Mouse (Mus musculus): ENCODE data around the gene Bend6.

DNA sequence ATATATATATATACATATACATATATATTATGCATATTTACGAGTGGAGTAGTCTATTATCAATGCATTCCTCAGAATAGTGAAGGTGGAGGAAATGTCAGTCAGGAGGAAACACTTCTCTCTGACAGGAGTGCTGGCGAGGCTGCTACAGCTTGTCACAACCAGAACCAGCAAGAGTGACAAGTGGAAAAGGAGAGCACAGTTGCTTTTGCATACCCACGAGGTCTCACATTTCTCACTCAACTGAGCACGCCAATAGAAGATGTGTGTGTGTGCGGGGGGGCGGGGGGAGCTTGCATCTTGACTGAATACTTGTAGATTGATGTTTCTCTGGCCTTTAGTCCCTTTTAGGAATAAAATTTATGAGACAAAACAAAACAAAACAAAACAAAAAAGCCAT, 11.5 kb downstream of the Bend6 start:
- TF ChIP-seq CHD2 (IDR thresholded peaks at IDR 0.05; ENCODE audit: low read depth, low read length) (no peak), HCFC1 (IDR thresholded peaks at IDR 0.05; ENCODE audit: borderline replicate concordance, insufficient read depth, low read length) (no peak), ZC3H11A (IDR thresholded peaks at IDR 0.05; ENCODE audit: borderline replicate concordance, low read depth, low read length) (no peak)

Measured in ES-E14 (cell line).